Mouse (Mus musculus): ENCODE data around the gene Olfr91.
"Not testable (repeated sequence)": the region's sequence is repeated elsewhere in the genome, so short reads cannot be mapped to it uniquely, and the experiment has no call there.

GRCm38 (mm10) chr17:37131366-37131765 lies 33.3 kb upstream of the Olfr91 start:
- TF ChIP-seq CTCF (conservative IDR thresholded peaks at IDR 0.05; ENCODE audit: insufficient read depth, insufficient read length, low read depth, low read length); POLR2A (IDR thresholded peaks at IDR 0.05; ENCODE audit: low read depth, low read length): not testable (repeated sequence)

Measured in kidney, adult 2 months (tissue).